ENCODE assay signal across 10 mouse cellular contexts in the genomic region with DNA sequence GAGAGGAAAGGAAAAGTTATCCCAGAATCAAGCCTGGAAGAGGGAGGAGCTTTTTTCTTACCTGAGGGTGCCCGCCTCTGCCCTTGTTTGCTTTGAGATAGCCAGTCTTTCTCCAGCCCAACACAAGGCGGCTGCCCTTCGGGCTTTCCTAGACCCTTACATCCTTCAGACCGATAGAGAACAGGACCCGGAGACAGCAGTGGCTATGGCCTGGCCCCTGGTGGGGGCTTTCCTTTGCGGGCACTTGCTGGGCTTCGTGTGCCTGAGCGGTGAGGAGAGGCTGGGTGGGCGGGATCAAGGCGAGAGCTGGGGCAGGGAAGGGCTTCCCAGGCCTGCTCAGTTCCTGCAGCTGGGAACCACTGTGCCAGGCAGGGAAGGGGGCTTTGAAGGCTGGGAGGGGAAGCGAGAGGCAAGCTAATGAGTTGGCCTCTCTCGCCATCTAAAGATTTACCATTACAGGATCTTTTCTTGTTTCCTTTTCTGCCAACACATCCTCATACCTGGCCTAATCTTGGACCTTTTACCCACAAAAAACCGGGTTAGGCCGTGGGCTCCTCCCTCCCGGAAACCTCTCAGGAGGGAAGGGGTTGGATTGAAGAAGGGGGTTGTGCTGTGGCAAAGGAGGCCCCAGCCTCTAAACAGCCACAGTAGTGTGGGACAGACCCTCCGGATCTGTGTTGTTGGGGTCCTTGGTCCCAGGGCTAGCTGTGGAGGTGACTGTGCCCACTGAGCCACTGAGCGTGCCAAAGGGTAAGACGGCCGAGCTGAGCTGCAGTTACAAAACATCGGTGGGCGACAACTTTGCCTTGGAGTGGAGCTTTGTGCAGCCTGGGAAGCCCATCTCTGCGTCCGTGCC. TPM values are rescaled to one million over a fixed set of nuclear protein-coding genes. Genes with fewer than 3 reads are reported as not detected.
DNase-seq lines count a peak whose midpoint lies in the region; ATAC-seq and TF ChIP-seq lines count a peak whose summit lies in the region.
"Had no signal": no experiment of that assay in that cellular context is flagged by ENCODE, and none has a peak within 500 bp of the region (broad histone marks: within the 10 kb centered on the region; RNA-seq: fewer than 3 reads in every experiment).

A gene (plus strand): TSS at position 86 of the 856 bp plus-strand sequence.

- DNase-seq in gastrocnemius, adult 2 months = no peak
- DNase-seq in gastrocnemius, adult 18-20 months (ENCODE audit: low spot score) = no peak
- DNase-seq in left cerebral cortex, postnatal 36 days (ENCODE audit: low spot score in 2 of 2) = peak; percentile 11 to 12
- no peak for DNase-seq in left cerebral cortex, adult 9 months (ENCODE audit: low spot score in 2 of 2)
- peak; percentile 50 for DNase-seq in ZHBTc4 (ENCODE audit: low read depth, low spot score)
- DNase-seq in lung, postnatal 4 days = peak; percentile 36 to 52
- DNase-seq in cerebellum, adult 2 months = no peak
- DNase-seq: kidney, postnatal 10 days had no signal

- no peak within 1 kb of the TSS; the same call in 1 of the 2 replicates for H3K4me3 ChIP-seq in gastrocnemius, adult 2 months
- no peak within 1 kb of the TSS for H3K4me3 ChIP-seq in cerebellum, adult 2 months (replicated peaks; ENCODE audit: insufficient read depth, low read depth, low read length)
- no peak within 1 kb of the TSS for H3K4me3 ChIP-seq in forebrain, embryonic 16.5 days (replicated peaks; ENCODE audit: low read length)

- no peaks in the 10 kb centered on the region for H3K36me3 ChIP-seq in forebrain, embryonic 16.5 days (ENCODE audit: control insufficient read depth, insufficient read depth)

- H3K4me2 ChIP-seq in forebrain, embryonic 16.5 days (ENCODE audit: low read length) = no peak within 1 kb of the TSS

- H3K27me3 ChIP-seq in cerebellum, adult 2 months (ENCODE audit: control insufficient read depth, insufficient read depth, low read length) = no peaks in the 10 kb centered on the region
- H3K27me3 ChIP-seq in forebrain, embryonic 16.5 days (replicated peaks; ENCODE audit: control insufficient read depth, insufficient read depth, low read length) = no peaks in the 10 kb centered on the region

- 62% methylated on average over 23 of the region's 23 CpGs for WGBS in cerebellum, adult 2 months
- WGBS in forebrain, embryonic 16.5 days = 55% methylated on average over 23 of the region's 23 CpGs

- no peaks in the 10 kb centered on the region for H3K4me1 ChIP-seq in cerebellum, adult 2 months (ENCODE audit: control insufficient read depth, insufficient read depth, low read length)
- peaks cover 2% of the 10 kb centered on the region; the same call in 1 of the 2 replicates for H3K4me1 ChIP-seq in forebrain, embryonic 16.5 days (replicated peaks; ENCODE audit: control insufficient read depth, insufficient read depth, low read length)

- no peaks in the 10 kb centered on the region for H3K9me3 ChIP-seq in forebrain, embryonic 16.5 days (ENCODE audit: control insufficient read depth, low read length)

- no peak for TF ChIP-seq POLR2A in cerebellum, adult 2 months (IDR thresholded peaks at IDR 0.05; ENCODE audit: borderline replicate concordance, insufficient read depth, low read length)

- intact Hi-C loops in gastrocnemius, adult 2 months (cut with DNase I) = loop anchor here (5.0 kb wide), 1 partner anchor 78 kb away; no protein-coding TSS in a partner anchor
- intact Hi-C loops in left cerebral cortex, postnatal 36 days (cut with DNase I) = no loop called here

- no peak for ATAC-seq in forebrain, embryonic 16.5 days

- TF ChIP-seq CTCF in gastrocnemius, adult 2 months (IDR thresholded peaks at IDR 0.05) = no peak
- TF ChIP-seq CTCF in cerebellum, adult 2 months (IDR thresholded peaks at IDR 0.05; ENCODE audit: borderline replicate concordance, insufficient read depth, low read depth, low read length) = no peak

- peak within 1 kb of the TSS; percentile 46 for H3K27ac ChIP-seq in gastrocnemius, adult 2 months
- H3K27ac ChIP-seq in cerebellum, adult 2 months (ENCODE audit: insufficient read depth, low read length) = no peak within 1 kb of the TSS
- no peak within 1 kb of the TSS for H3K27ac ChIP-seq in forebrain, embryonic 16.5 days (ENCODE audit: low read length)

- H3K9ac ChIP-seq in forebrain, embryonic 16.5 days (replicated peaks; ENCODE audit: low read depth, low read length) = no peak within 1 kb of the TSS

RNA-seq across cellular contexts. Expression of the gene that starts here (rescaled TPM):
- 1 to 10 TPM; 2.6 to 3.2 TPM for total RNA-seq in gastrocnemius, adult 2 months (2021)
- total RNA-seq in gastrocnemius, adult 18-20 months (2021) = under 1 TPM; 0.55 to 0.85 TPM
- 1 to 10 TPM; 1.4 to 4.1 TPM for total RNA-seq in left cerebral cortex, postnatal 36 days (2021)
- polyA plus RNA-seq in cerebellum, adult 2 months (2012; rRNA removed) = 3.4 and 4.8 TPM in 2 replicates
- polyA plus RNA-seq in forebrain, embryonic 16.5 days (2015; fragmentation: Nextera tagmentation; extraction: Ambion mirVana) = 0.86 and 0.89 TPM in 2 replicates
- total RNA-seq: megakaryocyte-erythroid progenitor cell, adult 5-6 weeks had no signal

Comparison
In these comparisons a context has a peak if more than half of its experiments do, and no peak if none do; other contexts are left out.
1. DNase-seq: peak in left cerebral cortex, postnatal 36 days (2 of 2), ZHBTc4 (single experiment) and lung, postnatal 4 days (2 of 2); none in gastrocnemius, adult 2 months (single experiment), gastrocnemius, adult 18-20 months (single experiment), left cerebral cortex, adult 9 months (0 of 2) and cerebellum, adult 2 months (0 of 2).